Mouse (Mus musculus) heart, postnatal 10 days (tissue): ENCODE results near the gene Slc44a1. TPM values are rescaled to one million over a fixed set of nuclear protein-coding genes. Genes with fewer than 3 reads are reported as not detected.

ENCODE experiments used
- DNase-seq, 2 experiments: peaks; one replicate each; pipeline ENCODE4 v3.0.0; 2021
- intact Hi-C: fragments of 180-260 bp; cut with DNase I; formaldehyde crosslinking; loops from one replicate; pipeline ENCODE4 v1.15.1; 2025
- total RNA-seq, 2 experiments: library from RNA; stranded (reverse); gene quantifications; 2 replicates each; pipeline ENCODE4 v1.2.3; 2021

The Slc44a1 gene
- total RNA-seq, 2 experiments from 2014 or later: 51.4 to 53.0 TPM

DNA sequence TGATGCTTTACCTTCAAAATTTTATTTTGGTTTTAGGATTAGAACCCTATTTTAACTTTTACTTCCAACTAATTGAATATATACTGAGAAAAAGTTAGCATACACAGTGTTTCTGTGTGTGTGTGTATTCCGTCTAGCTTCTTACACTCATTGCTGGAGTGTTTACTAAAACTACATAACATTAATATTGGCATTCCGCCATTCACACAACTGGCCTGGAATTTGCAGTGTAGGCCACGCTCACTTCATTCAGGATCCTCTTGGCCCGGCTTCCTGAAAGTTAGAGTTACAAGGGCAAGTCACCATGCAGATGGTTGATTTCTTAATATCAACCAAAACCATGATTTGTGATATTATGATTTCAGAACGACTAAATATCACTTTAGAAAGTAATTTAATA, 21.9 kb downstream of the Slc44a1 start:
- intact Hi-C loops: no loop called here
- DNase-seq: no peak

- DNase-seq: no peak
- intact Hi-C loops: no loop called here
These were observed 22.5 kb downstream of the Slc44a1 start for GRCm38 (mm10) chr4:53462505-53463251.

- intact Hi-C loops: no loop called here
- no peak for DNase-seq
These were observed 25.7 kb downstream of the Slc44a1 start for GRCm38 (mm10) chr4:53465887-53466286.

- DNase-seq: no peak
- intact Hi-C loops: no loop called here
These were observed 28.8 kb downstream of the Slc44a1 start for GRCm38 (mm10) chr4:53469007-53469406.

DNA sequence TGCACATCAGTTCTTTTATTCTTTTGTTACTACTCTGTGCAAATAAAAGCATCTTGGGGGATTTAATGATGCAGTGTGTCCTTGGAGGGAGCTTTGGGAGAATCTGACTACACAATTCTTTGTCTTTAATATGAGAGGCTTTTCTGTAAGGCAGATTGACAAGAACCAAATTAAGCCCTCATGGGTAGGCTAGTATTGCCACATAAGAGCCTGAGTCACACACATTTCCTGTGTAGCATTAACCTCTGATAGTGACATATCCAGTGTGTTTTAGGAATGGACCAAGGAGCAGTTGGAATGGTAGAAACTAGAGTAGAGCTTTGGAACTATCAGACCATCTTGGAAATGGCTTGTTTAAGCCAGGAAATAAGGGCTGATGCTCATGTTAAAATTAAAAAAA, 33.9 kb downstream of the Slc44a1 start:
- intact Hi-C loops: no loop called here
- no peak for DNase-seq

- intact Hi-C loops: no loop called here
- DNase-seq: no peak
These were observed 35.2 kb downstream of the Slc44a1 start for GRCm38 (mm10) chr4:53475230-53475952.

DNA sequence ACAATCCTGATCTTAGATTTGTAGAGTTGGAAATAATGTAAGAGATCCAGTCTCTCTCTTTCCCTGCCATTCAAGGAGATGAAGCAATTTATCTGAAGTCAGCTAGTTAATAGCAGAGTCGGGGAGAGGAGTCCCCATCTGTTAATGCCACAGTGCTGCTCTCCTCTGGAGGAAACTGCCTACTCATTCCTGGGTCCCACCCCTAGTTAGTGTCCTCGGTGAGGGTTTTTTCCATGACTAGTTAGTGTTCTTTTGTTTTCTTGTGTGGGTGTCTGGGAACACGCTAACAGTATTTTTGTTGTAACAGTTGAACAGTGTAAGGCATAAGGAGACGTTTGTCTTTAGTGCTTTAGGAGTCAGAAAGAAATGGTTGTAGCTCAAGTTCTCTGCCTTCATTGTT, 38.4 kb downstream of the Slc44a1 start:
- intact Hi-C loops: no loop called here

DNA sequence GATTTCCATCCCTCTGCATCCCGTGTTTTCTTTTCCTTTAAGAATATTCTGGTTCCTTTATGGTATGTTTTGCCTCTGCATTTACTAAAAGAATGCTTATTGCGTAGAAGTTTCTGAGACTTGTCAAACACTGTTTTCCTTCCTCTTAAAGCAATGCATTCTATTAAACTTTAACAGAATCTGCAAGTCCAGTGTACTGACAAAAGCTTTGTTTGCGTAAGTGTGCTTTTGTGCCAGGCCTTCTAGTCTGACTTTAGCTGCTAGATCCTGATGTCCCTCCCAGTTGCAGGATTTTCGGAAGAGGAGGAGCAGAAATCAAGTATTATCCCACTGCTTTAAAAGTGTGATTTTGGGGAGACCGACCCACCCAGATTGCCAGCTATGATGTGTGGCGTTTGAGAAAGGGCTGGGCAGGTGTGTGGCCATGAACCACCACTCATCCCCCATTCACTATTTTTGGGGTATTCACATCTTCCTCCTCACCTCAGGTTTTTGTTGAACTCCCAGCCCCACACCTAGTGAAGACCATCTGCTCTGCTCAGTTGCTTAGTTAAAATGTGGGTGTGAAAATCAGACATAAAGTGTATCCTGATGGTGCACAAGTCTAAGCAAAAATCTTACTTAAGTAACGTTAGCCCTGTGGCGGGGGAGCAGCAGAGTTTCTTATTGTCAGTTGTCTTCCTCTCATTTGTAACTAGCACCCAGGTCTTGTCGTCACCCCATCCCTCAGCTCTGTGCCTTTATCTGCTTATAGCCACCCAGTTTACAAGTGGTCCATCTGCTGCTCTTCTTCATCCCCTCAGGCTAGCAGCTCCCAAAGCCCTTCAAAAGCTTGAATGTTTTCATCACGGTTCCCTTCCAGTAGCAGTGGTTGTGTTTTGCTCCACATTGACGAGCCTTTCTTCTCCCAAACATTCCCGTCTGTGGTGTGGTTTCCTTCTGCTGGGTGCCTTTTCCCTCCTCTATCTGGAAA, 47.3 kb downstream of the Slc44a1 start:
- intact Hi-C loops: no loop called here
- DNase-seq: no peak

More for the DNA sequence above, 38.4 kb downstream of the Slc44a1 start:
- peak in 1 of 2 experiments; percentile 8 for DNase-seq

- intact Hi-C loops: no loop called here
These were observed 48.6 kb downstream of the Slc44a1 start for GRCm38 (mm10) chr4:53488803-53489202.

GRCm38 (mm10) chr4:53490371-53490770, 50.2 kb downstream of the Slc44a1 start:
- intact Hi-C loops: no loop called here
- DNase-seq: no peak

More at GRCm38 (mm10) chr4:53488803-53489202, 48.6 kb downstream of the Slc44a1 start:
- DNase-seq: no peak

DNA sequence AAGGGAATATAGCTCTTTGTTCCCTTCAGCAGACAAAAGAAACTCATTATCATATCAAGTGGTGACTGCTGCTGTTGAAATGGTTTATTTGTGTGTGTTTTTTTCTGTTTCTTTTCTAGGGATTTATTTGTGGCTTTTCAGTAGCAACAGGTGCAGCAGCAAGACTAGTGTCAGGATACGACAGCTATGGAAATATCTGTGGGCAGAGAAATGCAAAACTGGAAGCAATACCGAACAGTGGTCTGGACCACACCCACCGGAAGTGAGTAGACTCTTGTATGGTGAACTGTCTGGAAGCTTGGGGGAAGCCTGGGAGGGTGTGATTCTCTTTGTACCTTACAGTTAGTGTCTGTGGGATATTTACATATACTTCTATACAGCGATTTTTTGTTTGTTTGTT, 51.1 kb downstream of the Slc44a1 start:
- DNase-seq: no peak

DNA sequence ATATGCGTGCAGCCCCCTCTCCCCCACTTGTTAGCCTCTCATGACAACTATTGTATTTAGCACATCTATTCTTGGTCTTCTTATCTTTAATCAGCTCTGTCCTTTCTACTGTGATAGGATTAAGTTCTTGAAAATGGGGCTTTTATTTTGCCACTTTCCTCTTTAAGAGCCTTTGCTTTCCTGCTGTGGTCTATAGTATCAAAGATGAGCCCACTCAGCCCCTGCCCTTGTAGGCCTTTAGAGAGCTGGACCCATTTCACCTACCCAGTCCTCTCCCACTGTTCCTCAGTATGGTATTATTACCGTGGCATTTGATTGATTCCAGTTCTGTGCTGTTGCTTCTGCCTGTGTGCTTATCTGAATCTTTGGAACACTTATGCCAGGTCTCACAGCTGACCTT, 55.4 kb downstream of the Slc44a1 start:
- intact Hi-C loops: no loop called here
- no peak for DNase-seq

More for the DNA sequence above, 51.1 kb downstream of the Slc44a1 start:
- intact Hi-C loops: no loop called here

- no peak for DNase-seq
- intact Hi-C loops: no loop called here
These were observed 62.6 kb downstream of the Slc44a1 start for GRCm38 (mm10) chr4:53502764-53503163.

- intact Hi-C loops: no loop called here
- peak; percentile 29 for DNase-seq
These were observed 72.1 kb downstream of the Slc44a1 start for GRCm38 (mm10) chr4:53512131-53512916.

GRCm38 (mm10) chr4:53513276-53514081, 73.3 kb downstream of the Slc44a1 start:
- no peak for DNase-seq
- intact Hi-C loops: no loop called here

- intact Hi-C loops: no loop called here
- DNase-seq: no peak
These were observed 75.9 kb downstream of the Slc44a1 start for GRCm38 (mm10) chr4:53516011-53516532.

- intact Hi-C loops: no loop called here
- DNase-seq: no peak
These were observed 79.2 kb downstream of the Slc44a1 start for GRCm38 (mm10) chr4:53519429-53519828.

- intact Hi-C loops: no loop called here
- DNase-seq: no peak
These were observed 80.8 kb downstream of the Slc44a1 start for GRCm38 (mm10) chr4:53521028-53521427.

- intact Hi-C loops: no loop called here
- DNase-seq: no peak
These were observed 82.4 kb downstream of the Slc44a1 start for GRCm38 (mm10) chr4:53522655-53523054.
